Mouse (Mus musculus): Measurements from ENCODE around the gene Erv3. TPM values are rescaled to one million over a fixed set of nuclear protein-coding genes. Genes with fewer than 3 reads are reported as not detected.

Erv3 gene
- total RNA-seq (2021): not detected

DNA sequence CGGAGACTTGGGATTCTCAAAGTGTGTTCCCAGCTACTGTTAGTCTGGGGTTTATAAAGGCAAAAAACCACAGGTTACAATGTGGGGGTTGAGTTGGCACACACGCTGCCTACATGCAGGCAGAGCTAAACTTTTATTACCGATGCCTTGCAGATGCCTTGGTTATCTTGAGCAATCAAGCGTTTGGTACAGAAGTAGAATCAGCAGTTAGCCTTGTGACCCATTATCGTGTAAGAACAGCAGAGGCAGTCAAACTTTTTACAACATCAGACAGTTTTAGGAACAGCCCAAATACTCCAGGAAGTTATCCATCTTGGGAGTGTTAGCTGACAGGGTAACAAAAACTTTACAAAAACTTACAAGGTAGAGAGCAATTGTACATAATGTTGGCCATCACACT is at the start of gene Erv3:
Gene Erv3 (minus strand): TSS at position 27 of the 400 bp plus-strand sequence.
- intact Hi-C loops (cut with DNase I): no loop called here
- DNase-seq: no peak

DNA sequence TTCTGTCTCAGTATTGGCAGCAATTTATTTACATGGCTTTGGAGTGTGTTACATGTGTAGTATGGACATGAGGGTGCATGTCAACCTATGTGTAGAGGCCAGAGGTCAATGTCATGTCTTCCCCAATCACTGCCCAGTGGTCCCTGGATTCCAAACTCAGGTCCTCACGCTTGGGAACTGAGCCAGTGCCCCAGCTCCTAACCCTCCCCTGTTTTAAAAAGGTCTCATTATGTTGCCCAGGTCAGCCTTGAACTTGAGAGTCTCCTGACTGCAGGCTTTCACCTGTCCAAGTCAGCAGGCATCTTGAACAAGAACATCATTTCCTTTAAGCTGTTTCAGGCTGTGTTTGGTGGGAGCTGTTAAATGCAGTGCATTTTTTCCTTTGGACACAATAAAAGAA is 49.4 kb upstream of the Erv3 start:
- intact Hi-C loops (cut with DNase I): no loop called here
- DNase-seq: no peak

DNA sequence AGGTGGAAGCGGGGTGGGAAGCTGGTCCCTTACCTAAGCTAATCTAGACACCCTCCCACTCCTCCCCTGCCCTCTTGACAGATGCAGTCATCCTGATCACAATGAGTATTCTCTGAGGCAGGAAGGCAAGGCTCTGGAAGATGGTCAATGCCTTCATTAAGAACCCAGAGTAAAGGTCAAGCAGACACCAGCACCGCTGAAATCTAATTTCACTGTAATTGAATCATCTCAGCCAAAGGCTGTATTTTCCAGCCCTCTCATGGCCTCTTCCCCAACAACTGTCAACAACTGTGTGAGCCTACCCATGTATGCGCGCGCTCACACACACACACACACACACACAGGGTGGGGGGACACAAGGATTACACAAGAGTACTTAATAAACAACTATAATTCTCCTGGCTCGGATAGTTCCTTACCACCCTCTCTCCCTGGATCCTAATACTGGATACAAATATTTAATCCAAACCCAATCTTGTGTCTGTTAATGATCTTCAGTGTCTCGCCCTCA is 48.9 kb upstream of the Erv3 start:
- peak in 1 of 2 experiments; percentile 40 for DNase-seq
- intact Hi-C loops (cut with DNase I): no loop called here

DNA sequence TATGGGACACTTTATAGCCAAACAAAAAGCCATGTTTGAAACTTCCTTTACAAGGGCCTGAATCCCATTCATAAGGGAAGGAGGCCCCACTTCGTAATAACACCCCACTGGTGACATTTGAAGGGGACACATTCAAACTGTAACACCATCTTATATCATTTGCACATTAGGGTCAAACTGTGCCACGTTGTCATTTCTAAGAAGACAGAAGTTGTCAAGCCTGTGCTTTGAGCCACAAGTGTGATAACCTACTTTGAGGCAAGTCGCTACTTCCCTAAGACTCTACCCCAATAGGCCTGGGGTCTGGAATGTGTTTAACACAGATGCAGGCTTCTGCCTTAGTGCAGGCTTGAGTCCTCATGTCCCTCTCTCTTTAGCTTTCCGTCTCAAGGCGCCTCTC is 47.8 kb upstream of the Erv3 start:
- intact Hi-C loops (cut with DNase I): no loop called here
- DNase-seq: no peak

DNA sequence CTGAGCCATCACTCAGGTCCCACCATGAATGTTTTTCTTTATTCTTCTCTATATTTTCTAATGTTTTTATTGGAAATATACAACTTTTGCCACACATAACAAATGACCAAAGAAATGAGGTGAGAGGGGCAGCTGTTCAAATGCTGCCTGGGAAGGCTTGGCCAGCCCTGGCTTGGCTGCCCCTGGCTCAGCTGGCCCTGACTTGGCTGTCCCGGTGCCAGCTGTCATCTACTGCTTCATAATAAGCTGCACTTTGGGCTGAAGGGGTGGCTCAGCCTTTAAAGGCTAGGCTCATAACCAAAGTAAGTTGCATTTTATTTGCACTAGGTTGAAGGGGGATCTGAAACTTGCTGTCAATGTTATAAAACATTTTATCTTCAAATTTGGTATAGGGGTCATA is 47.3 kb upstream of the Erv3 start:
- DNase-seq: peak in 1 of 2 experiments; percentile 44
- intact Hi-C loops (cut with DNase I): no loop called here

DNA sequence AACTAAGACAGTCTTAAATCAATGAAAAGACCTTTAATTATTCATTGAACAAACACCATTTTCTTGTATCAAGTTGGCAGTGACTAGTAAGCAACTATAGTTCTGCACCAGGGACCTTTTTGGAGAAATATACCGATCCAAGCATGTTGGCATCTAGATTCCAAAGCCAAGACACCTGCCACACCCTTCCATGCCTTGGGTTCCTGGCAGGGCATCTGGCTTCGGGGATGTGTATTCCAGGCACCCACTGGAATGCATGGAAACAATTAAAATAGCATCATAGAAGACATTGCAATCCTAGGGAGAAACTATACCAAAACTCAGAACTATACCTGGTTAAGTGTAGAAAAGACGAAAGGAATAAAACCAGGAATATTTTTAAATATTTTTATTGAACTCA is 46.7 kb upstream of the Erv3 start:
- no peak for DNase-seq
- intact Hi-C loops (cut with DNase I): no loop called here

DNA sequence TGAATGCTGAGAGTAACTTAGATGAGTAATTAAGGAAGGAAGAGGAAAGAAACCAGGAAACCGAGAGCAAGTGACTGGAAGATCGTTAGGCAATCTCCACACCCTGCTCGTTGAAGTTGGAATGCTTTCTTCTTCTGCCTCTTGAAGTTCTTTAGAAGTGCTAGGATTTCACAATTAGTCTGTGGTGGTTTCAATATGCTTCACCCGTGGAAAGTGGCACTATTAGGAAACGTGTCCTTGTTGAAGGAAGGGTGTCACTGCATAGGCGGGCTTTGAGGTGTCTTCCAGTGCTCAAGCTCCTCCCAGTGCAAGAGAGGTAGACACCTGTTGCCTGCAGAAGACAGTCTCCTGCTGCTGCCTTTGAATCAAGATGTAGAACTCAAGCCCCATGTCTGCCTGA is 46.2 kb upstream of the Erv3 start:
- DNase-seq: no peak
- intact Hi-C loops (cut with DNase I): no loop called here

DNA sequence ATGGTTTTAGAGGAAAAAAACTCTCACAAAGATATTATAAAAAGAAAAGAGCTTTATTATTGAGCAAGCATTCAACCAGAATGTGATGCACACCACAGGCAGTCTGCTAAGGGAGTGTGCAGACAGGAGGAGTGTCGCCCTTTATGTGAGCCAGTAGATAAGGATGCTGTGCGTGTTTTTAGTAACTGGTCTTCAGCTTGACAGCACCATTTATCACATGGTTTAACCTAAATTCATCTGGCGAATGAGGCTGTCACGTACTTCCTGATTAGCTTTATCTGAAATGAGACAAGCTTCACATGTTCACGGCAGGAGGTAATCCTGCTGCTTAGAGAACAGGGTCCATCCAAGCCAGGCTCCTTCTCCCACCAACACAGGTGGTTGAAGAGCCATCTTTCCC is 45.5 kb upstream of the Erv3 start:
- no peak for DNase-seq
- intact Hi-C loops (cut with DNase I): no loop called here

DNA sequence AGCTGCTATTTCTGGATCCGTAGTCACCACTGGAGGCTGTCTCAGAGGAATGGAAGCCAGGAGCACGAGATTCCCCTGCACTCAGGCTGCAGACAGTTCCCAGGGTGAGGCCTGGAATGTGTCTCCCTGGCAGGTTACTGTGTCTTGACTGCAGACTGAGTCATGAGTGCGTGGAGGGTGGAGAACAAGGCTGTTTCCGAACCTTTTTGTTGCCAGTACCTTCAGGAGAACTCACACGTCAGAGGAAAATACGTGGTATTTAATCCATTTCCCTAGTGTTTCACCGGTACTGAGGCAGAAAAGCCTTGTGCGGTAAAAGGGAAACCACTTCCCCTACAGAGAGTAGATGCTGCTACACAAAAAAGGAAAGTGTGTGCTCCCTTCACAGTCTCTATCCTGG is 43.3 kb upstream of the Erv3 start:
- intact Hi-C loops (cut with DNase I): loop anchor here (5.0 kb wide), 1 partner anchor 34 kb away; no protein-coding TSS in a partner anchor

DNA sequence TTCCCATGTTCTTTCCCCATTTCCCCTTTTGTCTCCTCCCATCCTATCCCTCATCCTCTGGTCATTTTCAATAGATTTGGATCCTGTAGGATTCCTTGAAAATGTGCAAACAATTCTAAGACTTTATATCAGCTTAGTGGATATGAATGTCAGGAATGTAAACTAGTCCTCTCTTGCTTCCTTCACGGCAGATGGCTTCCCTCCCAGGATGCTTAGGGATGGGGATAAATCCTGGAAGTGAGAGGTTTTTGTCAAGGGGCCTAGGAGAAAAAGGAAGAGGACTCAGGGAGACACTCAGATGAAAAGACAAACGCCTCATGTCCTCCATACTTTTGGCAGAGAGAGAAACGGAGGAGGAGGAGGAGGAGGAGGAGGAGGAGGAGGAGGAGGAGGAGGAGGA is 42.9 kb upstream of the Erv3 start:
- intact Hi-C loops (cut with DNase I): loop anchor here (5.0 kb wide), 1 partner anchor 35 kb away; no protein-coding TSS in a partner anchor
- no peak for DNase-seq

More for the DNA sequence above, 43.3 kb upstream of the Erv3 start:
- peak; percentile 49 to 63 for DNase-seq

DNA sequence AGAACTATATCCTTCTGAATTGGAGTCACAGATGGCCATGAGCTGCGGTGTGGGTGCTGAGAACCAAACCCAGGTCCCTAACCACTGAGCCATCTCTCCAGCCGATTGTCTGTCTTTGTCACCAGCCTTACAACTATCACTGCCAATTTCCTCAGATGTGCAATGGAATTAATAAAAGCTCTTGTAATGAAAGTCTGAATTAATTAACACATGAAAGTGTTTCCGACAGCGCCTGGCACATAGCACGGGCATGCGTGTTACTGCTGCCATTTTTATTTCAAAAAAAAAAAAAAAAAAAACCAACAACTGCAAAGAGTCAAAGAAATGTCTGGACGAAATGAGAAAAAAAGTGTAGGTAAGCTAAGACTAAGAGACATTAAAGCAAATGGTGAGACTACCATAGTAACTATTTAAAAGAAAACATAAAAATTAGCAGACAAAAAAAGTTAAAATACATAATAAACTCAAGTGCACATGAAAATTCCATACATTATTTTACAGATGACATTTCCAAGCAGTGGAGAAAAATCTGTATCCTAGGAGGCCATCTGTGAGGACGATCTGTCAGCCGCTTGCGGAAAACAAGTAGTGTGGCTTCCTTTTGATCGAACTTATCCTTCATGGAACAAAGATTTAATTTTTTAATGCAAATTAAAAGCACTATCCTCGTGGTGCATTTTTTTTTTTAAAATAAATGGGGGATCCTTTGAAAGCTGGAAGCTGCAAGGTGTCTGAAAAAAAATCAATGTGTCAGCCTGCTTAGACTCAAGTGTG is 38.0 kb upstream of the Erv3 start:
- intact Hi-C loops (cut with DNase I): no loop called here
- no peak for DNase-seq

DNA sequence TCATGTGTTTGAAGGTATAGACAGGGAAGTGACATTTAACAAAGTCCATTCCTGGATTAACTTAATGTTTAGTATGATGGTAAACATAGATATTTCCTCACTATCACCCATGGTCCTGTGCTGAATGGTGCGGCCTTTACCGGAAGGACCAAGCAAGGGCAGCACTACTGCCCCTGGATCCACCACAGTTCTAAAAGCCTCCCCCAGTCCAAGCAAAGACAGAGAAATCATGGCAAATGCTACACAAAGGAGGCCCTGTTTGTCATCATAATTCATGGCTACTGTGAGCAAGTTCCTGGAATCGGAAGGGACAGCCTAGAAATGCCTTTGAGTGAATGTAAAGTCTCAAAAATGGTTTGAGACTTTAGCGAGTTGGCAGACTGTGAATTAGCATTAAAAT is 36.5 kb upstream of the Erv3 start:
- intact Hi-C loops (cut with DNase I): no loop called here
- no peak for DNase-seq

DNA sequence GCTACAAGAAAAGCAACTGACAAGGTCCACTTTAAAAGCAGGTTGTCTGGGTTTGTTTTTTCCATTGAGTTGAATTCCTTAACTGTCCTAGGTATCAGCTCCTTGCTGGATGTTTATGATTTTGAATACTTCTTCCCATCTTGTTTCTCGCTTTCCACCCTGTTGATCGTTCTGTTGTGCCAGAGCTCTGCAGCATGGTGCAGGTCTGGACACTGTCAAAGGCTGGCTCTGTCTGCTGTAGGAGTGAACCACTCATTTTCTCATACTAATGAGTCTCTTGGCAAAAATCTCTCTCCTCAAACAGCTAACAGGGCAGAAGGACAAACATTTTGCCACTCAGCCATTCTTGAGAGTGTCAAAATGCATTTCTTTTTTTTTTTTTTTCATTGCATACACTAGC is 35.6 kb upstream of the Erv3 start:
- DNase-seq: no peak
- intact Hi-C loops (cut with DNase I): no loop called here

DNA sequence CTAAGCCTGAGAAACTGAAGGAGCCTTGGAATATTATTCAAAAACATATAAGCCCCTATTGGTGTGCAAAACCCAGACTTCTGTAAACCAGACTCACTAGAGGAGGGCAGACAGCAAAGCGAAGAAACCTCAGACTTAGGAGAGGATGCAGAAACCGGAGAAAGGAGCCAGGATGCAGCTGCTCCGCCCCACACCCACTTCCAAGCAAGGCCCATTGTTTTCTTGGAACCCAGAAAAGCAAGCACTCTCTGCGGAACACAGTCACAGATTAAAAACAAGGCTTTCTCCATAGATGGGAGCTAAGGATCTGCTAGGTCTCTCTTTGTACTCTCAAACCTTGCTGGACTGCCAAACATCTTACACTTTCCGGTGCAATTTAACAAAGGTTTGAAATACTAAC is 33.0 kb upstream of the Erv3 start:
- no peak for DNase-seq
- intact Hi-C loops (cut with DNase I): no loop called here

DNA sequence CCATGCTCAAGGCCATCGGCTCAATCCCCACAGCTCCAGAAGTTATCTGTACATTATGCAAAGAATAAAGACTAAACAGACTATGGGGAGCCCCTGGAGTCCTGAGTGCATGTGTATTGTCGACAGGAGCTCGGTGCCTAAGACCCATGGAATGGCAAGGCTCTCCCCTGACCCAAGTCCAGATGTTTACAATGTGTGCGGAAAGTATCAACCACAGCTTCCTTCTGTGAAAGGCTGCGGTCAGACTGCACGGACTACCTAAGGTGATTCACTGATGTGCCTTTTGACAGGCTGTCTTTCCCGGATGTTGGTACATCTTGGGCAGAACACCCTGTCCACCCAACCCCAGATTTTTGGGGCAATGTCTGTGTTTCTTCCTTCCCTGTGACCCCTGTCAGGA is 28.7 kb upstream of the Erv3 start:
- DNase-seq: no peak
- intact Hi-C loops (cut with DNase I): no loop called here

DNA sequence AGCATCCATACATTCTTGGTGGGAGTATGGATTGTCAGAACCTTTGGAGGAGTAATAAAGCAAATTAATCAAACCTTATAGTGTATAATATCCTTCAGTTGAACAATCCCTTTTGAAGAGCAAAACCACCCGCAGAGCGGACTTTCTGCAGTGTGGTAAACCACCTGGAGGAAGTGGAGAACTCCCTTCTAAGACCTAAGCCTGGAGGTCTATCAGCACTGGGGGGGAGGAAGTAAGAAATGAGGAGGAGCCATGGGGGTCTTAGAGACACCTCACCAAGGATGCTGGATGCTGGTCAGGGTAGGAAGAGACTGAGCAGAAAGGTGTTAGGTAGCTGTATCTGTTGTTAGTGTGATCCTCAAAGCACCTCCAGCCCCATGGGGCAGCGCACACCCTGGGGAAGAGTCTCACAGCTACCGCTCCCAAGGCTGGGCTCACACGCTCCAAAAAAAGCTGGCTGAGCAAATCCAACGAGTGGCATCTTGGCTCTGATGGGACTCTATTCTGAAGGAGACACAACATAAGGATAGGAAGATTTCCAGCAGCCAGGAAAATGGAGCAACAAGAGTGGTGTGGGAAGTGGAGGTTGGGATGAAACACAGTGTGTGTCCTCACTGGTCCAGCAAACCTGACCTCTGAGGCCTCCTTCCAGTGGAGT is 27.1 kb upstream of the Erv3 start:
- intact Hi-C loops (cut with DNase I): no loop called here

DNA sequence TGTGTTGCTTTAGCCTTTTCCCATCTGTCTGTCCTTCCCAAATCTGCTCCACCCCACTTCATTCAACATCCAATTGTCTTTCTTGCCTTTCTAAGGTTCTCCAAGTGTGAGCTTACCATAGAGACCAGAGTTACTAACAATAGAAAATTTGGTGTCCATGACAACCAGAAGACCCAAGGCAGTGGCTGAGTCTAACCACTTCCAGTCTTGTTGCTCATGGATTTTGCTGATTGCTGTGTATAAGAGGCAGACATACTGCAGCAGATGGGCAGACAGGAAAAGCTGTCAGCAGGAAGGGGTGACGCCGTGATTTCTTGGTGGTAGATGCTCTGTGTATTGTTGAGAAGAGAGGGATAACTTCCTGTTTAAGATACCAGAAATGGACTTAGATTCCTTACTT is 23.6 kb upstream of the Erv3 start:
- intact Hi-C loops (cut with DNase I): no loop called here

More for the DNA sequence above, 27.1 kb upstream of the Erv3 start:
- no peak for DNase-seq

DNA sequence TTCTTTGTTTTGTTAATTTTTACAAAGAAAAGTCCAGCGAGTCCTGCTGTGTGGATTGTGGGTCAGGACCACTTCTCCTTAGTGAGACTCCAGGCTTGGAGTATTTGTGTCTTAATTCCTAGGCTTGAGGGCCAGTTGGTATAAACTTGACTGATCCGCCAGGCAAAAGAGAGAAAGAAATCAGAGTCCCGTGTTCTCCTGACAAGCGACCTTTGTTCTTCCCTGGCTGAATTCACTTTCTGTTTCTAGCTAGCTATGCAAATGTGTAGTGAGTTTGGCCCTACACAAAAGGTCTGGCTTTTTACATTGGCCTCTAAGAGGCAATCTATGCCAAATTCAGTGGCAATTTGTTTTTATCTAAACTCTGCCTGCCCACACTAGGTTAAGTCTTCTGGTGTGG is 22.2 kb upstream of the Erv3 start:
- no peak for DNase-seq
- intact Hi-C loops (cut with DNase I): no loop called here

More for the DNA sequence above, 23.6 kb upstream of the Erv3 start:
- DNase-seq: no peak

DNA sequence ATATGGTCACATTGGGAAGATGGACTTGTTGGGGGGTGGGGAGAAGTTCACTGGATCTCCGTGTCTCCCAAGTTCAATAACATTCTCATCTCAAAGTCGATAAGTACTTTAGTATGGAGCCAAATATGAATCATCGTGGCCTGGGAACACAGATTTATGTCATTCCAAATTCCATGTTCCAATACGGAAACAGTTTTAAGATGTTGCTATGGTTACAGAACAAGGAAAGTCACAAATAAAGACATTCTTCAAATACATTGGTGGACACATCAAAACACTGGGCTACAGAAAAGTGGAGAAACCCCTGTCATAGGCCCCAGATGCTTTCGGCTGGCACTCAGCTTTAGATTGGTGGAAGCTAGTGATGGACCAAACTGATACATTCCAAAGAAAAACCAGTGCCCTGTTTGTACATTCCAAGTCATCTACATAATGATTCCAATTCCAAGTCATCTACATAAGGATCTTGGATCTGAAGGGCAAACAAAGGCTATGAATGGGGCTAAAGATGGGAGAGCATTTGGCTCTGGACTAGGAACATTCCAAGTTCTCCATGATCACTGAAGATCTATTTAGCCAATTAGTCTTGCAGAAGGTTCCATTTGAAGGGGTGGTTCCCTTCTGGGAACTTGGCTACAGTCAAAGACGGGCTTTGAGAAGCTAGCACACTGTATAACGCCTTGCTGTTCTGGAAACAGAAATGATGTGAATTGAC is 17.2 kb upstream of the Erv3 start:
- intact Hi-C loops (cut with DNase I): no loop called here
- DNase-seq: peak in 1 of 2 experiments; percentile 22

DNA sequence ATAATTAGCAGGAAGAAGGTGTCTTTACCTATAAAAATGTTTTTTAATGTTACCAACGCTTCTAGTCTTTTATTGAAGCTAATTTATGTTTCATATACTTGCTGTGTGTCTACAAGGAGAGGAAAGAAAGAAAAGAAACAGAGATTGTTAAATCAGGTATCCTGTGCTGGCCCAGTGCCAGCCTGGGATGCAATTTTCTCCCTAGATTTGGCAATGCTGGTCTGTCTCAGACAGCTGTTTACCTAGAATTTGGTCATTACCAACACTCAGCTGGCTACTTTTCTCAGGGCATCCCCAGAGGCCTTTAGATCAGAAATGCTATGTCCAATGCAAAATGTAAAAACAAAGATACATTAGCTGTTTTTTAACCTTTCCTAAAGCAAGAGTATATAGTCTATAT is 13.8 kb upstream of the Erv3 start:
- no peak for DNase-seq
- intact Hi-C loops (cut with DNase I): no loop called here

DNA sequence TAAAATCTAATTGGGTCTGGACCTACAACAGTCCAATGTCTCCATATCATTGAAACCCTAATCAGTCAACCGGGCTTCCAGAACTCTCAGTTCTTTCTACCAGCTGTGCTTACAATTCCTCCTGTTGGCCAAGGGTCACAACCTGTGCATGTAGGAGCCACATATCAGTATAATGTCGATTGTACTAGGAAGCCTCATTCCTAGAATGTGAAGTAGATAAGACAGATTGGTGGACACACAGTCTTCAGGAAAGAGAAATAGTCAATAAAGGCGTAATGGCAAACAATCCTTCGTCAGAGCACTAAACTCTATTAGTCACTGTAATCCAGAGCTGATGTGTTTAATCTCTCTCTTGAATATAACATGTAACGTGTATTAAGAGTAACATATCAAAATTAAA is 9.4 kb upstream of the Erv3 start:
- DNase-seq: no peak
- intact Hi-C loops (cut with DNase I): no loop called here
